Mouse (Mus musculus): ENCODE measurements around the gene Ank2.

- TF ChIP-seq CTCF (IDR thresholded peaks at IDR 0.05; ENCODE audit: control insufficient read depth, insufficient read depth, insufficient replicate concordance, low read depth, low read length): no peak
- no peak for TF ChIP-seq POLR2A (IDR thresholded peaks at IDR 0.05; ENCODE audit: control insufficient read depth, low read depth, low read length)
Observed at GRCm38 (mm10) chr3:126989936-126990335, 509.2 kb downstream of the Ank2 start.
